ENCODE assay signal across 9 mouse cellular contexts in genomic region chr11:6658271-6658670, GRCm38 (mm10). TPM values are rescaled to one million over a fixed set of nuclear protein-coding genes. Genes with fewer than 3 reads are reported as not detected.
DNase-seq lines count a peak whose midpoint lies in the region; ATAC-seq and TF ChIP-seq lines count a peak whose summit lies in the region.
"Had no signal": no experiment of that assay in that cellular context is flagged by ENCODE, and none has a peak within 500 bp of the region (broad histone marks: within the 10 kb centered on the region; RNA-seq: fewer than 3 reads in every experiment).

TSS of gene Ramp3 (plus strand) at chr11:6658521.

- H3K4me3 ChIP-seq in hindbrain, embryonic 11.5 days (ENCODE audit: low read depth, low read length), result peak within 1 kb of the TSS; percentile 37
- peak within 1 kb of the TSS; percentile 33 for H3K4me3 ChIP-seq in limb, embryonic 14.5 days (replicated peaks; ENCODE audit: low read length)
- peak within 1 kb of the TSS; percentile 38 for H3K4me3 ChIP-seq in neural tube, embryonic 12.5 days
- H3K4me3 ChIP-seq: myocyte had no signal

- H3K36me3 ChIP-seq in hindbrain, embryonic 11.5 days (ENCODE audit: control insufficient read depth, insufficient read depth, low read length), result no peaks in the 10 kb centered on the region
- H3K36me3 ChIP-seq in limb, embryonic 14.5 days (ENCODE audit: control insufficient read depth, insufficient read depth, low read length), result no peaks in the 10 kb centered on the region
- H3K36me3 ChIP-seq in neural tube, embryonic 12.5 days, result no peaks in the 10 kb centered on the region

- H3K4me2 ChIP-seq in hindbrain, embryonic 11.5 days (replicated peaks; ENCODE audit: low read depth, low read length), result peak within 1 kb of the TSS; percentile 65
- peak within 1 kb of the TSS; percentile 70 for H3K4me2 ChIP-seq in limb, embryonic 14.5 days (replicated peaks; ENCODE audit: low read depth, low read length, severe bottlenecking)
- peak within 1 kb of the TSS; percentile 67 for H3K4me2 ChIP-seq in neural tube, embryonic 12.5 days (replicated peaks)

- H3K9ac ChIP-seq in hindbrain, embryonic 11.5 days (ENCODE audit: low read depth, low read length), result peak within 1 kb of the TSS; percentile 31; the same call in 1 of the 2 replicates
- peak within 1 kb of the TSS; percentile 45 for H3K9ac ChIP-seq in limb, embryonic 14.5 days (ENCODE audit: low read depth, low read length, severe bottlenecking)
- H3K9ac ChIP-seq in neural tube, embryonic 12.5 days, result peak within 1 kb of the TSS; percentile 52

- H3K27me3 ChIP-seq in hindbrain, embryonic 11.5 days (ENCODE audit: control insufficient read depth, insufficient read depth, low read length), result no peaks in the 10 kb centered on the region
- no peaks in the 10 kb centered on the region for H3K27me3 ChIP-seq in limb, embryonic 14.5 days (ENCODE audit: control insufficient read depth, insufficient read depth, low read length)
- H3K27me3 ChIP-seq in neural tube, embryonic 12.5 days (replicated peaks), result no peaks in the 10 kb centered on the region

- WGBS in hindbrain, embryonic 11.5 days, result under 1% methylated on average over 18 of the region's 18 CpGs
- WGBS in limb, embryonic 14.5 days, result under 1% methylated on average over 18 of the region's 18 CpGs
- WGBS in neural tube, embryonic 12.5 days, result under 1% methylated on average over 18 of the region's 18 CpGs

- H3K27ac ChIP-seq in hindbrain, embryonic 11.5 days (ENCODE audit: low read depth, low read length), result no peak within 1 kb of the TSS
- no peak within 1 kb of the TSS for H3K27ac ChIP-seq in limb, embryonic 14.5 days (replicated peaks; ENCODE audit: low read depth, low read length)
- no peak within 1 kb of the TSS for H3K27ac ChIP-seq in neural tube, embryonic 12.5 days

- H3K4me1 ChIP-seq in hindbrain, embryonic 11.5 days (replicated peaks; ENCODE audit: control insufficient read depth, insufficient read depth, low read length), result no peaks in the 10 kb centered on the region
- H3K4me1 ChIP-seq in limb, embryonic 14.5 days (ENCODE audit: control insufficient read depth, insufficient read depth, low read length), result no peaks in the 10 kb centered on the region
- peaks cover 13% of the 10 kb centered on the region for H3K4me1 ChIP-seq in neural tube, embryonic 12.5 days

- no peaks in the 10 kb centered on the region for H3K9me3 ChIP-seq in hindbrain, embryonic 11.5 days (ENCODE audit: control insufficient read depth, low read length)
- H3K9me3 ChIP-seq in limb, embryonic 14.5 days (ENCODE audit: control insufficient read depth, low read length), result no peaks in the 10 kb centered on the region
- H3K9me3 ChIP-seq in neural tube, embryonic 12.5 days, result no peaks in the 10 kb centered on the region

- ATAC-seq in hindbrain, embryonic 11.5 days (ENCODE audit: low FRiP score), result peak; percentile 74
- peak; percentile 82 for ATAC-seq in limb, embryonic 14.5 days (ENCODE audit: low FRiP score, low read depth)
- peak; percentile 64 for ATAC-seq in neural tube, embryonic 12.5 days (ENCODE audit: low FRiP score, low read depth)

- DNase-seq in gastrocnemius, postnatal 10 days, result peak; percentile 31
- no peak for DNase-seq in gastrocnemius, postnatal 4 days (ENCODE audit: low spot score in 2 of 2)
- DNase-seq in adrenal gland, adult 18-20 months (ENCODE audit: low spot score in 2 of 2), result no peak
- peak; percentile 88 for DNase-seq in embryo, embryonic 11 days
- peak; percentile 85 for DNase-seq in hindbrain, embryonic 11.5 days (ENCODE audit: low spot score)
- DNase-seq in limb, embryonic 14.5 days (ENCODE audit: low spot score), result peak; percentile 74
- DNase-seq in spleen, postnatal 4 days (ENCODE audit: low spot score in 2 of 2), result no peak

- no peak for TF ChIP-seq POLR2A in limb, embryonic 14.5 days (IDR thresholded peaks at IDR 0.05; ENCODE audit: borderline replicate concordance, extremely low read depth, insufficient read depth, insufficient read length)

RNA-seq across cellular contexts. Expression of gene Ramp3, which starts in this region (rescaled TPM):
- 1 to 10 TPM; 1.2 to 1.3 TPM for total RNA-seq in gastrocnemius, postnatal 10 days (2021)
- total RNA-seq in gastrocnemius, postnatal 4 days (2021), result 1 to 10 TPM in 1 of 2 experiments, under 1 TPM in 1; 0.98 to 1.7 TPM
- 10 to 100 TPM; 18.8 to 20.3 TPM for total RNA-seq in adrenal gland, adult 18-20 months (2021)
- polyA plus RNA-seq in hindbrain, embryonic 11.5 days (2014; fragmentation: Nextera tagmentation; extraction: Ambion mirVana), result 4.3 and 6.7 TPM in 2 replicates
- polyA plus RNA-seq in limb, embryonic 14.5 days (2012; rRNA removed), result 10.3 and 11.3 TPM in 2 replicates
- polyA plus RNA-seq in limb, embryonic 14.5 days (2014; fragmentation: Nextera tagmentation; extraction: Ambion mirVana), result 4.5 and 6.7 TPM in 2 replicates
- 13.3 and 15.2 TPM in 2 replicates for polyA plus RNA-seq in neural tube, embryonic 12.5 days (2016; fragmentation: Nextera tagmentation; extraction: Ambion mirVana)

Comparison
In these comparisons a context has a peak if more than half of its experiments do, and no peak if none do; other contexts are left out.
1. RNA of gene Ramp3 (total RNA-seq): 18.8 to 20.3 TPM in adrenal gland, adult 18-20 months; 0.98 to 1.7 TPM in gastrocnemius, postnatal 4 days and 1.2 to 1.3 TPM in gastrocnemius, postnatal 10 days; every median in the first group is over 4 times any median in the second.
2. DNase-seq: peak in gastrocnemius, postnatal 10 days (single experiment), embryo, embryonic 11 days (single experiment), hindbrain, embryonic 11.5 days (single experiment) and limb, embryonic 14.5 days (single experiment); none in gastrocnemius, postnatal 4 days (0 of 2), adrenal gland, adult 18-20 months (0 of 2) and spleen, postnatal 4 days (0 of 2).
3. Peak in every context shown above with its lines, with median percentiles within 50 percentile points of each other: ATAC-seq, H3K4me2 ChIP-seq, H3K4me3 ChIP-seq and H3K9ac ChIP-seq.